Mouse (Mus musculus) liver, embryonic 14.5 days (tissue): ENCODE data around the gene Ttn.

ENCODE experiments used
- CTCF ChIP-seq: IDR thresholded peaks from 2 replicates; pipeline ENCODE4 v1.5.1; 2016; ENCODE audit warnings: antibody characterized with exemption, low read depth, control low read depth
- EP300 ChIP-seq: IDR thresholded peaks from 2 replicates; pipeline ENCODE4 v1.6.1; 2016; ENCODE audit warnings: antibody characterized with exemption, low read depth

DNA sequence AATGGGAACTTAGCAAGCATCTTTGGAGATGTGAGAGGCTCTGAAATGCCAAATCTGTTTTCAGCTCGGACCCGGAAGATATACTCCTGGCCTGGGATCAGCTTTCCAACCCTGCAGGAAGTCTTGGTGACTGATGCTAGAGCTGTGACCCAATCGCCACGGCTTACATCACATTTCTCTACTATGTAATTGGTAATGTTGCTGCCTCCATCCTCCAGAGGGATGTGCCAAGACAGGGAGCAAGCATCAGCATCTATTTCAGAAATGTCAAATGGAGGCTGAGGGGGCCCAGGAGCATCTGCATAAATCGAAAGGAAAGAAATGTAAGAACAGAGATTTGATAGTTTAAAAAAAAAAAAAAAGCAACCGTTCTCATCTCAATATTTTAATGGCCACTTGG, 220.2 kb downstream of the Ttn start:
- TF ChIP-seq CTCF = no peak
- no peak for TF ChIP-seq EP300
